Mouse (Mus musculus) heart, adult 2 months (tissue): Measurements from ENCODE around the gene Blmh. TPM values are rescaled to one million over a fixed set of nuclear protein-coding genes. Genes with fewer than 3 reads are reported as not detected.

Experiments used
- DNase-seq, 2 experiments: peaks; one replicate each; pipeline ENCODE4 v3.0.0; 2021
- H3K27ac ChIP-seq: fragments of 200-600 bp; 2 replicates; pipeline ENCODE4 v1.8.1; 2022
- H3K27me3 ChIP-seq: fragments of 200-500 bp; 2 replicates; pipeline ENCODE4 v1.6.1; 2012; ENCODE audit warnings: mild to moderate bottlenecking, low read length, inconsistent platforms, mixed read lengths; ENCODE audit not compliant: control insufficient read depth, insufficient read depth
- H3K36me3 ChIP-seq: fragments of 200-500 bp; 2 replicates; pipeline ENCODE4 v1.6.1; 2012; ENCODE audit warnings: low read length, inconsistent platforms; ENCODE audit not compliant: control insufficient read depth, insufficient read depth
- H3K4me1 ChIP-seq: fragments of 200-500 bp; 2 replicates; pipeline ENCODE4 v1.6.1; 2011; ENCODE audit warnings: low read length; ENCODE audit not compliant: control insufficient read depth, insufficient read depth
- H3K4me3 ChIP-seq: fragments of 200-600 bp; 2 replicates; pipeline ENCODE4 v1.8.1; 2022
- H3K79me2 ChIP-seq: fragments of 200-500 bp; replicated peaks from 2 replicates; pipeline ENCODE4 v1.6.1; 2012; ENCODE audit warnings: mild to moderate bottlenecking, inconsistent platforms, low read length, moderate library complexity, mixed read lengths; ENCODE audit not compliant: control insufficient read depth, insufficient read depth
- H3K9ac ChIP-seq: fragments of 200-500 bp; 2 replicates; pipeline ENCODE4 v1.6.1; 2012; ENCODE audit warnings: low read depth, mild to moderate bottlenecking, control low read depth, inconsistent platforms, low read length, mixed read lengths
- CTCF ChIP-seq: fragments of 200-600 bp; IDR thresholded peaks from 2 replicates; pipeline ENCODE4 v1.8.1; 2022; ENCODE audit warnings: antibody characterized with exemption, mild to moderate bottlenecking, moderate library complexity
- EP300 ChIP-seq: fragments of 200-500 bp; IDR thresholded peaks from 2 replicates; pipeline ENCODE4 v1.6.1; 2011; ENCODE audit warnings: low read depth, low read length, control low read depth; ENCODE audit not compliant: insufficient read depth
- POLR2A ChIP-seq: fragments of 200-500 bp; IDR thresholded peaks from 2 replicates; pipeline ENCODE4 v1.6.1; 2011; ENCODE audit warnings: mild to moderate bottlenecking, low read depth, low read length, control low read depth; ENCODE audit not compliant: insufficient read depth
- WGBS: fragments of 180-500 bp; shearing (Covaris S2); methylation state at CpG from one replicate; pipeline ENCODE4 v1.1.7; 2018; 5-methylcytosine and 5-hydroxymethylcytosine counted together
- intact Hi-C: fragments of 180-260 bp; cut with DNase I; formaldehyde crosslinking; loops from one replicate; pipeline ENCODE4 v1.15.1; 2025
- long read RNA-seq: library from polyadenylated mRNA; stranded (forward); transcript quantifications from one replicate; pipeline ENCODE4 v2.0.0, GENCODE M21; 2021
- polyA plus RNA-seq: library from polyadenylated mRNA; depleted of rRNA; stranded (reverse); fragments of >200 nt; gene quantifications from 2 replicates; pipeline ENCODE4 v1.2.3, GENCODE M21; 2012; rRNA removed
- total RNA-seq, 2 experiments: library from RNA; stranded (reverse); gene quantifications; 2 replicates each; pipeline ENCODE4 v1.2.3; 2021

Gene Blmh
- 10 to 100 TPM; 27.6 to 32.7 TPM for total RNA-seq
- polyA plus RNA-seq: 12.9 and 18.4 TPM in 2 replicates
- long read RNA-seq, transcript Blmh-201 (12 exons, 2,497 nt): major isoform, 24 of 25 reads
- long read RNA-seq, partial matches to known transcripts: 1 of 25 reads
- long read RNA-seq, other reads (novel, unspliced or antisense): 0 of 25 reads

- H3K27me3 ChIP-seq: no peaks in the 10 kb centered on the region
- H3K9ac ChIP-seq: no peak within 1 kb of the TSS
- 14% methylated on average over 6 of the region's 6 CpGs for WGBS
- peak in 1 of 2 experiments; percentile 17 for DNase-seq
- TF ChIP-seq CTCF: no peak
- 0 out of 2 replicates have a peak, but pooled peaks have one; percentile 16 for TF ChIP-seq EP300
- TF ChIP-seq POLR2A: peak; percentile 34; the same call in 1 of the 2 replicates
- peaks cover 2% of the 10 kb centered on the region for H3K4me1 ChIP-seq
- H3K4me3 ChIP-seq: peak within 1 kb of the TSS; percentile 12; the same call in 1 of the 2 replicates
- peaks cover 5% of the 10 kb centered on the region for H3K36me3 ChIP-seq
- intact Hi-C loops: no loop called here
- H3K27ac ChIP-seq: peak within 1 kb of the TSS; percentile 74
- H3K79me2 ChIP-seq: no peaks in the 10 kb centered on the region
These were observed at the start of gene Blmh for GRCm38 (mm10) chr11:76924759-76925236. TSS of gene Blmh (plus strand) at chr11:76924809.

GRCm38 (mm10) chr11:76879816-76880215 is 44.8 kb upstream of the Blmh start:
- H3K36me3 ChIP-seq: no peaks in the 10 kb centered on the region
- H3K27ac ChIP-seq: no peak overlapping the region
- no peak overlapping the region for H3K4me3 ChIP-seq
- no peak for DNase-seq
- no peak overlapping the region for H3K9ac ChIP-seq
- H3K79me2 ChIP-seq: no peaks in the 10 kb centered on the region
- TF ChIP-seq EP300: no peak
- H3K4me1 ChIP-seq: peaks cover under 1% of the 10 kb centered on the region; the same call in 1 of the 2 replicates
- 83% methylated on average over 5 of the region's 5 CpGs for whole genome bisulfite sequencing
- intact Hi-C loops: no loop called here
- no peaks in the 10 kb centered on the region for H3K27me3 ChIP-seq

GRCm38 (mm10) chr11:76884451-76884850 is 40.2 kb upstream of the Blmh start:
- Histone ChIP-seq H3K79me2 (no peaks in the 10 kb centered on the region), H3K27ac (no peak overlapping the region), H3K9ac (no peak overlapping the region), H3K4me3 (no peak overlapping the region), H3K27me3 (no peaks in the 10 kb centered on the region), H3K36me3 (no peaks in the 10 kb centered on the region; the same call in 1 of the 2 replicates), H3K4me1 (no peaks in the 10 kb centered on the region)
- DNase-seq: no peak
- intact Hi-C loops: no loop called here
- TF ChIP-seq POLR2A (no peak), EP300 (no peak), CTCF (no peak)
- WGBS: 54% methylated on average over 5 of the region's 5 CpGs

GRCm38 (mm10) chr11:76889339-76890164 is 35.1 kb upstream of the Blmh start:
- intact Hi-C loops: loop anchor here (5.0 kb wide), 1 partner anchor 212 kb away; the partner anchor contains the start of gene Trarg1
- Histone ChIP-seq H3K27ac (peak overlapping the region; percentile 51), H3K36me3 (peaks cover 5% of the 10 kb centered on the region), H3K27me3 (no peaks in the 10 kb centered on the region), H3K9ac (peak overlapping the region; percentile 46; the same call in 1 of the 2 replicates), H3K4me1 (peaks cover 20% of the 10 kb centered on the region), H3K79me2 (no peaks in the 10 kb centered on the region), H3K4me3 (no peak overlapping the region)
- DNase-seq: peak; percentile 59 to 64
- WGBS: 32% methylated on average over 10 of the region's 10 CpGs
- no peak for TF ChIP-seq EP300
- peak; percentile 56; the same call in 1 of the 2 replicates for TF ChIP-seq POLR2A

GRCm38 (mm10) chr11:76891171-76891570 is 33.4 kb upstream of the Blmh start:
- Histone ChIP-seq H3K79me2 (no peaks in the 10 kb centered on the region), H3K27ac (peak overlapping the region; percentile 51; the same call in 1 of the 2 replicates), H3K4me1 (peaks cover 20% of the 10 kb centered on the region), H3K27me3 (no peaks in the 10 kb centered on the region), H3K36me3 (peaks cover 5% of the 10 kb centered on the region), H3K9ac (no peak overlapping the region), H3K4me3 (no peak overlapping the region)
- no peak for DNase-seq
- 65% methylated on average over 7 of the region's 7 CpGs for WGBS
- TF ChIP-seq POLR2A: no peak
- TF ChIP-seq CTCF: no peak
- no peak for TF ChIP-seq EP300
- intact Hi-C loops: loop anchor here (5.0 kb wide), 1 partner anchor 214 kb away; the partner anchor contains the start of gene Trarg1
